ENCODE assay signal across 8 mouse cellular contexts in the genomic region with DNA sequence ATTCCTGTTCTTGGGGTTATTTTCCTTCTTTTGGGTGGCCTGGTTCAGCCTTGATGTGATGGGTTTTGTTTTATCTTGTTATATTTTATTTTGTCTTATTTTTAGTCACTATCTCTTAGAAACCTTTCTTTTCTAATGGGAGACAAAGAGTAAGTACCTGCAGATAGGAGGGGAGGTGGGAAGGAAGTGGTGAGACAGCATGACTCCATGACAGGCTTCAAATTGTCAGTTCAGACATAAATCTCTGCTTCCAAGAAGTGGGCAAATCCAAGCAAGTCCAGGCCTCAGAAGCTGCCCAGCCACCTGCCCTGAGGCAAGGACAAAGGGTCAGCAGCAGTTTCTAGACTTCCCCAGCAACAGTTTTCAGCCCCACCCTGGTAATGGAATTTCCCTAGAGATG.
DNase-seq lines count a peak whose midpoint lies in the region; ATAC-seq and TF ChIP-seq lines count a peak whose summit lies in the region.
"Had no signal": no experiment of that assay in that cellular context is flagged by ENCODE, and none has a peak within 500 bp of the region (broad histone marks: within the 10 kb centered on the region; RNA-seq: fewer than 3 reads in every experiment).

No protein-coding gene starts in this region.

- no peak overlapping the region for H3K4me3 ChIP-seq in stomach, embryonic 14.5 days (ENCODE audit: low read depth, low read length)
- H3K4me3 ChIP-seq in stomach, postnatal 0 days (ENCODE audit: low read depth, low read length): no peak overlapping the region
- peak overlapping the region; percentile 18; the same call in 1 of the 2 replicates for H3K4me3 ChIP-seq in forebrain, embryonic 11.5 days (ENCODE audit: low read depth, low read length)
- peak overlapping the region; percentile 19 for H3K4me3 ChIP-seq in limb, embryonic 15.5 days

- no peaks in the 10 kb centered on the region for H3K36me3 ChIP-seq in stomach, embryonic 14.5 days (ENCODE audit: control insufficient read depth, insufficient read depth, low read length)
- H3K36me3 ChIP-seq in stomach, postnatal 0 days (ENCODE audit: control insufficient read depth, insufficient read depth, low read length): no peaks in the 10 kb centered on the region
- H3K36me3 ChIP-seq in forebrain, embryonic 11.5 days (ENCODE audit: control insufficient read depth, insufficient read depth, low read length): no peaks in the 10 kb centered on the region
- no peaks in the 10 kb centered on the region for H3K36me3 ChIP-seq in limb, embryonic 15.5 days

- no peaks in the 10 kb centered on the region for H3K9me3 ChIP-seq in stomach, embryonic 14.5 days (ENCODE audit: control insufficient read depth, low read depth, low read length)
- no peaks in the 10 kb centered on the region for H3K9me3 ChIP-seq in stomach, postnatal 0 days (ENCODE audit: control insufficient read depth, low read length)
- no peaks in the 10 kb centered on the region for H3K9me3 ChIP-seq in forebrain, embryonic 11.5 days (ENCODE audit: control insufficient read depth, low read length)
- no peaks in the 10 kb centered on the region for H3K9me3 ChIP-seq in limb, embryonic 15.5 days

- H3K4me1 ChIP-seq in stomach, embryonic 14.5 days (ENCODE audit: control insufficient read depth, insufficient read depth, low read length): no peaks in the 10 kb centered on the region
- H3K4me1 ChIP-seq in stomach, postnatal 0 days (replicated peaks; ENCODE audit: control insufficient read depth, insufficient read depth): no peaks in the 10 kb centered on the region
- no peaks in the 10 kb centered on the region for H3K4me1 ChIP-seq in forebrain, embryonic 11.5 days (replicated peaks; ENCODE audit: control insufficient read depth, insufficient read depth, low read length)
- no peaks in the 10 kb centered on the region for H3K4me1 ChIP-seq in limb, embryonic 15.5 days

- H3K4me2 ChIP-seq in stomach, embryonic 14.5 days (replicated peaks; ENCODE audit: low read depth, low read length): 0 out of 2 replicates have a peak overlapping the region, but pooled peaks have one; percentile 14
- no peak overlapping the region for H3K4me2 ChIP-seq in stomach, postnatal 0 days (replicated peaks; ENCODE audit: low read depth)
- H3K4me2 ChIP-seq in forebrain, embryonic 11.5 days (ENCODE audit: low read depth, low read length, severe bottlenecking): peak overlapping the region; percentile 32; the same call in 1 of the 2 replicates
- H3K4me2 ChIP-seq in limb, embryonic 15.5 days: no peak overlapping the region

- H3K27me3 ChIP-seq in stomach, embryonic 14.5 days (ENCODE audit: control insufficient read depth, insufficient read depth, low read length): no peaks in the 10 kb centered on the region
- H3K27me3 ChIP-seq in stomach, postnatal 0 days (ENCODE audit: control insufficient read depth, insufficient read depth, low read length): no peaks in the 10 kb centered on the region
- no peaks in the 10 kb centered on the region for H3K27me3 ChIP-seq in forebrain, embryonic 11.5 days (ENCODE audit: control insufficient read depth, insufficient read depth, low read length)
- no peaks in the 10 kb centered on the region for H3K27me3 ChIP-seq in limb, embryonic 15.5 days

- DNase-seq in stomach, postnatal 0 days (ENCODE audit: low spot score): no peak
- DNase-seq in forebrain, embryonic 11.5 days (ENCODE audit: low spot score): no peak
- no peak for DNase-seq in spleen, adult 18-20 months
- no peak for DNase-seq in cerebellum, adult 9-10 months
- DNase-seq: kidney, postnatal 14 days had no signal

- no peak overlapping the region for H3K27ac ChIP-seq in stomach, embryonic 14.5 days (ENCODE audit: low read length)
- H3K27ac ChIP-seq in stomach, postnatal 0 days (replicated peaks): no peak overlapping the region
- no peak overlapping the region for H3K27ac ChIP-seq in forebrain, embryonic 11.5 days (ENCODE audit: low read depth, low read length)
- no peak overlapping the region for H3K27ac ChIP-seq in limb, embryonic 15.5 days

- no peak for TF ChIP-seq CTCF in stomach, postnatal 0 days (IDR thresholded peaks at IDR 0.05; ENCODE audit: low read depth)

- no peak for ATAC-seq in stomach, embryonic 14.5 days (ENCODE audit: insufficient number of reproducible peaks, insufficient read depth, low FRiP score, low read depth)
- ATAC-seq in stomach, postnatal 0 days (ENCODE audit: low FRiP score, low TSS enrichment): no peak
- ATAC-seq in forebrain, embryonic 11.5 days (replicated peaks; ENCODE audit: low FRiP score): peak; percentile 44; the same call in 1 of the 2 replicates
- ATAC-seq in limb, embryonic 15.5 days (ENCODE audit: insufficient number of reproducible peaks, low FRiP score, low TSS enrichment, low read depth): no peak
- no peak for ATAC-seq in frontal cortex, adult (ENCODE audit: low TSS enrichment)

- no peak for TF ChIP-seq EP300 in stomach, postnatal 0 days (optimal IDR thresholded peaks at IDR 0.05)

- no peak overlapping the region for H3K9ac ChIP-seq in stomach, embryonic 14.5 days (replicated peaks; ENCODE audit: low read depth, low read length)
- H3K9ac ChIP-seq in stomach, postnatal 0 days (ENCODE audit: low read length): no peak overlapping the region
- H3K9ac ChIP-seq in forebrain, embryonic 11.5 days (ENCODE audit: low read length): no peak overlapping the region
- no peak overlapping the region for H3K9ac ChIP-seq in limb, embryonic 15.5 days

Comparison
In these comparisons a context has a peak if more than half of its experiments do, and no peak if none do; other contexts are left out.
1. H3K4me2 ChIP-seq: peak in stomach, embryonic 14.5 days (single experiment) and forebrain, embryonic 11.5 days (single experiment); none in stomach, postnatal 0 days (single experiment) and limb, embryonic 15.5 days (single experiment).
2. H3K4me3 ChIP-seq: peak in forebrain, embryonic 11.5 days (single experiment) and limb, embryonic 15.5 days (single experiment); none in stomach, embryonic 14.5 days (single experiment) and stomach, postnatal 0 days (single experiment).